Mouse (Mus musculus): ENCODE measurements at regions not wholly inside any gene's neighbourhood (a gene's known extent, or its start where the extent isn't known, plus 50 kb on each side); places are given as distances from the start of the nearest gene placed in this dataset.
A peak's percentile ranks its signal among the peaks of the same experiment; 100 is the strongest.

GRCm38 (mm10) chr10:95090035-95090434 lies 145.4 kb upstream of the Plxnc1 start:
- no peaks in the 10 kb centered on the region for H3K36me3 ChIP-seq (ENCODE audit: control insufficient read depth, insufficient read depth, low read length)
- no peak overlapping the region for H3K27ac ChIP-seq (ENCODE audit: control insufficient read depth, insufficient read depth, low read length)
- no peaks in the 10 kb centered on the region for H3K4me1 ChIP-seq (replicated peaks; ENCODE audit: control insufficient read depth, insufficient read depth, low read length)
- TF ChIP-seq POLR2A (IDR thresholded peaks at IDR 0.05; ENCODE audit: control insufficient read depth, extremely low read depth, insufficient read depth, low read length, poor library complexity) (no peak), CTCF (IDR thresholded peaks at IDR 0.05; ENCODE audit: borderline replicate concordance, control insufficient read depth, extremely low read depth, insufficient read depth, low read length, poor library complexity) (no peak)
- WGBS, result 88% methylated on average over 9 of the region's 9 CpGs
- no peaks in the 10 kb centered on the region for H3K27me3 ChIP-seq (ENCODE audit: control insufficient read depth, insufficient read depth, low read length)
- no peak overlapping the region for H3K4me3 ChIP-seq (ENCODE audit: control insufficient read depth, insufficient read depth, low read length)
- no peak for DNase-seq

DNA sequence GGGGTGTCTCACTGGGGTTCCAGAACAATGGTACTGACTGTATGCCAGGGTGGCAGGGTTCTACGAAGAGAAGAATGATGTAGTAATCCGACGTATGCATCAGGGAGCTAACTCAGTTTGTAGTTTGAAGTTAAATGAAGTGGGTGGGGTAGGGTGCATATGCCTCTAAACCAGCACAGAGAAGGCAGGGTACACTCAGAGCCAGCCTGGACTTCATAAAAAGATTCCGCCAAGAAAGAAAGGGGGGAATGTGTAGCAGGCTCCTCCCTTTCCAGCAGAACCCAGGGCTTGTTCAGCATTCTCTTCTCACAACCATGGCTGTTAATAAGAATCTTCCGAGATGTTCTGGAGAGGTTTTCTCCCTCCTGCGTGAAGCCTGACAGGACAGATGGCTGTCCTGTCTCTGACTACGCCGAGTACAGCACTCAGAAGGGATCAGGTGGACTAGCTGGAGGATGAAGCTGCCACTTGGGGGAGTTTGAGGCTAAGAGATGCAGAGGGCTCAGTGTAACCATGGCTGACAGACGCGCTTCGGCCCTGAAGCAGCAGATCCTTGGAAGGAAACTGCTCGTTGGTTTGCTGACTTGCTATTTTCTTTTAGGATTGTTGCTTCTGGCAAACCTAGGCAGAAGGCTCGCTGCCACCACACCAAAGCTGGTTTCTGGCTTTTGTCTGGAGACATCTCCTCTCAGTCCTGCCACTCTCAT lies 143.4 kb upstream of the Plxnc1 start:
- DNase-seq, result no peak
- Histone ChIP-seq H3K27me3 (ENCODE audit: control insufficient read depth, insufficient read depth, low read length) (no peaks in the 10 kb centered on the region), H3K4me3 (ENCODE audit: control insufficient read depth, insufficient read depth, low read length) (no peak overlapping the region), H3K4me1 (replicated peaks; ENCODE audit: control insufficient read depth, insufficient read depth, low read length) (peaks cover 7% of the 10 kb centered on the region), H3K36me3 (ENCODE audit: control insufficient read depth, insufficient read depth, low read length) (no peaks in the 10 kb centered on the region), H3K27ac (ENCODE audit: control insufficient read depth, insufficient read depth, low read length) (no peak overlapping the region)
- TF ChIP-seq CTCF (IDR thresholded peaks at IDR 0.05; ENCODE audit: borderline replicate concordance, control insufficient read depth, extremely low read depth, insufficient read depth, low read length, poor library complexity) (no peak), POLR2A (IDR thresholded peaks at IDR 0.05; ENCODE audit: control insufficient read depth, extremely low read depth, insufficient read depth, low read length, poor library complexity) (no peak)
- 56% methylated on average over 13 of the region's 13 CpGs for WGBS

- TF ChIP-seq CTCF (IDR thresholded peaks at IDR 0.05; ENCODE audit: borderline replicate concordance, control insufficient read depth, extremely low read depth, insufficient read depth, low read length, poor library complexity), result no peak
- TF ChIP-seq POLR2A (IDR thresholded peaks at IDR 0.05; ENCODE audit: control insufficient read depth, extremely low read depth, insufficient read depth, low read length, poor library complexity), result no peak
- DNase-seq, result no peak
- Histone ChIP-seq H3K4me3 (ENCODE audit: control insufficient read depth, insufficient read depth, low read length) (no peak overlapping the region), H3K27me3 (ENCODE audit: control insufficient read depth, insufficient read depth, low read length) (no peaks in the 10 kb centered on the region), H3K4me1 (replicated peaks; ENCODE audit: control insufficient read depth, insufficient read depth, low read length) (peaks cover 11% of the 10 kb centered on the region), H3K27ac (ENCODE audit: control insufficient read depth, insufficient read depth, low read length) (no peak overlapping the region), H3K36me3 (ENCODE audit: control insufficient read depth, insufficient read depth, low read length) (no peaks in the 10 kb centered on the region)
- WGBS, result 9% methylated on average over 4 of the region's 4 CpGs
These were observed 142.1 kb upstream of the Plxnc1 start for GRCm38 (mm10) chr10:95086755-95087154.

DNA sequence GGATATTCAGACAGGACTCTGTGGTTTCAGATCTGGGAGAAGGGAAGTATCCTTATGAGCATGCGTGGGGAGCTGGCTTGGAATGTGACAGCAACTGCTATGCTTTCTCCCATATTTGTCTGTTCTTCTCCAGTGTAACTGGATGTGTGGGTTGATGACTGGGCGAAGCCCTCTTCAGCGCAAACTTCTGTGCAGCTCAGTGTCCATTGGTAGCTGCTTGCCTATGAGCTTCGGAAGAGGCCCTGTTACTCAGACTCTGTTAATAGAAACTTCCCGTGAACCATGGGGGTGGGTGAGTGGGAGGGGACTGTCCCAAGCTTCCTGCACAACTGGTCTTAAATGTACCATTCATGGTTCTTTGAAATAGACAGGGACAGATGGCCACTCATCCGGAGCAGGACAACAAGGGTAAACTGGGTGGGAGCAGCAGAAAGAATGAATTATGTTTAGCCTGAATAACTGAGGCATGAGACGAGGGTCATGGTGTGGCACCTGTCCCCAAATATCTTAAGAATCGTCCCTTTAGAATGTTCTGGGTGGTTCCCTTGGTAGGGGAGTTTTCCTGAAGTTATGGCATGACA lies 141.1 kb upstream of the Plxnc1 start:
- Histone ChIP-seq H3K36me3 (ENCODE audit: control insufficient read depth, insufficient read depth, low read length) (no peaks in the 10 kb centered on the region), H3K4me1 (replicated peaks; ENCODE audit: control insufficient read depth, insufficient read depth, low read length) (peaks cover 11% of the 10 kb centered on the region), H3K27ac (ENCODE audit: control insufficient read depth, insufficient read depth, low read length) (no peak overlapping the region), H3K4me3 (ENCODE audit: control insufficient read depth, insufficient read depth, low read length) (no peak overlapping the region), H3K27me3 (ENCODE audit: control insufficient read depth, insufficient read depth, low read length) (no peaks in the 10 kb centered on the region)
- no peak for TF ChIP-seq POLR2A (IDR thresholded peaks at IDR 0.05; ENCODE audit: control insufficient read depth, extremely low read depth, insufficient read depth, low read length, poor library complexity)
- TF ChIP-seq CTCF (IDR thresholded peaks at IDR 0.05; ENCODE audit: borderline replicate concordance, control insufficient read depth, extremely low read depth, insufficient read depth, low read length, poor library complexity), result no peak
- no peak for DNase-seq
- 93% methylated on average over 8 of the region's 8 CpGs for WGBS

DNA sequence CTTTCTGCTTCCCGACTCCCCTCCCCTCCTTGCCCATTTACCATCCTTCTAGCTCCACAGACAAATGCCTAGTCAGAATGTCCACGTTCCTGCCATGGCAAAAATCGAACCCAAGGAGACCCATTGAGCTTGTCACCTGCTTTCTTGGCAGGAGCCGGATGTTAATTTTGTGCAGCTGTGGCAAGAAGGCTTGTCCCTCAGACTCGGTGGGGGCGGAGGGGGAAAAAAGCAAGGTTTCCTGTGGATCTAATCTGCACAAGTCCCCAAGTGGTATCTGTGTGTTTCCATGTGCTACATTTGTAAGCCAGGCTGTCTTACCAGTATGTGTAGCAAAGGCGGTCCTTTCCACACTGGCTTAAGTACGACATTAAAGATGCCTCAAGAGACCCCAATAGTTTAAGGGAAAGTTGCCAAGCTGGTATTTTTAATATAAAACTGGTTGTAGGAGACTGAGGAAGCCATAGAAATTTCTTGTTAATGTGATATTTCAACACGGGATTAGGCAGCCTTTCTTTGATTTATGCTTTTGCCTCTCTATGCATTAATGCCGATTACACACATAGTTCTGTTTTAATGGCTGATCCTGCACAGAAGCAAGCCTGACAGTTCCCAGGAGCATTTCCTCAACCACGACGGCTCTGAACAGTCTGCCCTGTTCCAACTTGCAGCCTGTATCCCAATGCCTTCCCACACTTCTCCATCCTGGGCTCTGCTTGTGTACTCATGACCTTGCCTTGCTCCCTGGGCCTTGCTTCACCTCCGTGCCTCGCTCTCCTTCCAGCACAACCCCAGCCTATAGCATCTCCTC lies 138.9 kb upstream of the Plxnc1 start:
- 56% methylated on average over 14 of the region's 14 CpGs for WGBS
- no peak overlapping the region for H3K4me3 ChIP-seq (ENCODE audit: control insufficient read depth, insufficient read depth, low read length)
- H3K27me3 ChIP-seq (ENCODE audit: control insufficient read depth, insufficient read depth, low read length), result no peaks in the 10 kb centered on the region
- DNase-seq, result peak; percentile 57
- peaks cover 11% of the 10 kb centered on the region for H3K4me1 ChIP-seq (replicated peaks; ENCODE audit: control insufficient read depth, insufficient read depth, low read length)
- H3K27ac ChIP-seq (ENCODE audit: control insufficient read depth, insufficient read depth, low read length), result no peak overlapping the region
- TF ChIP-seq POLR2A (IDR thresholded peaks at IDR 0.05; ENCODE audit: control insufficient read depth, extremely low read depth, insufficient read depth, low read length, poor library complexity), result no peak
- no peak for TF ChIP-seq CTCF (IDR thresholded peaks at IDR 0.05; ENCODE audit: borderline replicate concordance, control insufficient read depth, extremely low read depth, insufficient read depth, low read length, poor library complexity)
- no peaks in the 10 kb centered on the region for H3K36me3 ChIP-seq (ENCODE audit: control insufficient read depth, insufficient read depth, low read length)

DNA sequence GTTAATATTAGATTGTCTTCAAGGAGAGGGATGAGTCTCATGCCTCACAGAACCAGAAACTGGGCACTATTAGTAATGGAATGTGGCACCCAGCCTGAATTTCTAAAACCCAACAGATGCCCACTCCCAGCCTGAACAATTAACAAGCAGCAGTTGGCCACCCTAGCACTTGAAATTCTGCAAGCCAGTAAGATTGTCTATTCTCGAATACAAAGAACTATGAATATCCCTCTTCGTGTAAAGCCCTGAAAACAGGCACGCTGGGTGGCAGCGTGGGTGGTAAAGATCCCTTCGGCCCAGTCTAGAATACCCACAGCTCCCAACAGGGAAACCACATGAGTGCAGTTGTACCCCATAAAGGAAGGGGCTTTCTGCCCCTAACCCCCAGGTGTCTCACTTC lies 138.0 kb upstream of the Plxnc1 start:
- Histone ChIP-seq H3K27ac (ENCODE audit: control insufficient read depth, insufficient read depth, low read length) (no peak overlapping the region), H3K4me3 (ENCODE audit: control insufficient read depth, insufficient read depth, low read length) (no peak overlapping the region), H3K27me3 (ENCODE audit: control insufficient read depth, insufficient read depth, low read length) (no peaks in the 10 kb centered on the region), H3K36me3 (ENCODE audit: control insufficient read depth, insufficient read depth, low read length) (no peaks in the 10 kb centered on the region), H3K4me1 (replicated peaks; ENCODE audit: control insufficient read depth, insufficient read depth, low read length) (peaks cover 11% of the 10 kb centered on the region)
- TF ChIP-seq POLR2A (IDR thresholded peaks at IDR 0.05; ENCODE audit: control insufficient read depth, extremely low read depth, insufficient read depth, low read length, poor library complexity), result no peak
- no peak for TF ChIP-seq CTCF (IDR thresholded peaks at IDR 0.05; ENCODE audit: borderline replicate concordance, control insufficient read depth, extremely low read depth, insufficient read depth, low read length, poor library complexity)
- no peak for DNase-seq
- WGBS, result 33% methylated on average over 5 of the region's 5 CpGs

All from thymus, adult 2 months (tissue).